Mouse (Mus musculus): ENCODE data around the gene Atg4a-ps.

GRCm38 (mm10) chr3:103647164-103647867 is 1.4 kb upstream of the Atg4a-ps start:
- TF ChIP-seq CTCF (IDR thresholded peaks at IDR 0.05; ENCODE audit: low read depth, low read length) (no peak), POLR2A (IDR thresholded peaks at IDR 0.05; ENCODE audit: borderline replicate concordance, low read depth, low read length) (no peak)

Measured in bone marrow macrophage, adult 2 months (primary cell).